Mouse (Mus musculus) MEL (cell line): ENCODE results near the gene Dnajc7. TPM values are rescaled to one million over a fixed set of nuclear protein-coding genes. Genes with fewer than 3 reads are reported as not detected.

Source experiments
- DNase-seq: peaks from one replicate; pipeline ENCODE4 v3.0.0; 2011; ENCODE audit warnings: low read depth, low spot score
- H3K27ac ChIP-seq: 2 replicates; pipeline ENCODE4 v1.5.1; 2012; ENCODE audit warnings: low read depth, mild to moderate bottlenecking, control low read depth, low read length, moderate library complexity; ENCODE audit not compliant: control insufficient read depth
- H3K27me3 ChIP-seq, 2 experiments: fragments of 150-350 bp in 1 of 2; sonication (generic) in 1 of 2; 2 replicates each; pipeline ENCODE4 v1.6.1; 2012; ENCODE audit warnings: low read length in 2 of 2, mild to moderate bottlenecking in 2 of 2, improper control_type of control experiment in 1 of 2, moderate library complexity in 1 of 2; ENCODE audit not compliant: insufficient read depth in 2 of 2, control insufficient read depth in 1 of 2
- H3K36me3 ChIP-seq, 2 experiments: 2 replicates each; pipeline ENCODE4 v1.6.1; 2012 to 2014; ENCODE audit warnings: low read length in 2 of 2, improper control_type of control experiment in 1 of 2, inconsistent platforms in 1 of 2, mild to moderate bottlenecking in 1 of 2; ENCODE audit not compliant: insufficient read depth in 2 of 2, control insufficient read depth in 1 of 2
- H3K4me1 ChIP-seq, 2 experiments: fragments of 150-350 bp in 1 of 2; sonication (generic) in 1 of 2; 2 replicates each; pipeline ENCODE4 v1.6.1; 2012; ENCODE audit warnings: low read length in 2 of 2, improper control_type of control experiment in 1 of 2, mild to moderate bottlenecking in 1 of 2; ENCODE audit not compliant: insufficient read depth in 2 of 2, control insufficient read depth in 1 of 2
- H3K4me3 ChIP-seq, 2 experiments: fragments of 150-350 bp in 1 of 2; sonication (generic) in 1 of 2; 2 replicates each; pipeline ENCODE4 v1.5.1; 2012; ENCODE audit warnings: low read depth in 2 of 2, low read length in 2 of 2, mild to moderate bottlenecking in 2 of 2, moderate library complexity in 2 of 2, control low read depth in 1 of 2, improper control_type of control experiment in 1 of 2; ENCODE audit not compliant: control insufficient read depth in 1 of 2, insufficient read depth in 1 of 2
- H3K79me2 ChIP-seq: 2 replicates; pipeline ENCODE4 v1.6.1; 2012; ENCODE audit warnings: mild to moderate bottlenecking, low read length, moderate library complexity; ENCODE audit not compliant: control insufficient read depth, poor library complexity, insufficient read depth
- H3K9ac ChIP-seq: 2 replicates; pipeline ENCODE4 v1.6.1; 2012; ENCODE audit warnings: low read depth, mild to moderate bottlenecking, control low read depth, low read length, moderate library complexity; ENCODE audit not compliant: control insufficient read depth, poor library complexity, severe bottlenecking
- H3K9me3 ChIP-seq: fragments of 150-350 bp; sonication (generic); replicated peaks from 2 replicates; pipeline ENCODE4 v1.6.1; 2012; ENCODE audit warnings: mild to moderate bottlenecking, low read length, improper control_type of control experiment, moderate library complexity; ENCODE audit not compliant: insufficient read depth
- CHD1 ChIP-seq: IDR thresholded peaks from 2 replicates; pipeline ENCODE4 v1.6.1; 2012; ENCODE audit warnings: low read depth, mild to moderate bottlenecking, inconsistent platforms, low read length, improper control_type of control experiment
- CHD2 ChIP-seq: IDR thresholded peaks from 2 replicates; pipeline ENCODE4 v1.6.1; 2011; ENCODE audit warnings: low read length, improper control_type of control experiment
- CTCF ChIP-seq, 3 experiments: IDR thresholded peaks in 2 of 3; conservative IDR thresholded peaks in 1 of 3; 2 replicates each; pipeline ENCODE4 v1.5.1; 2011 to 2012; ENCODE audit warnings: low read length in 3 of 3, low read depth in 2 of 3, mild to moderate bottlenecking in 2 of 3, improper control_type of control experiment in 1 of 3, inconsistent platforms in 1 of 3, mixed read lengths in 1 of 3, moderate library complexity in 1 of 3; ENCODE audit not compliant: control insufficient read depth in 1 of 3, insufficient read depth in 1 of 3, poor library complexity in 1 of 3, severe bottlenecking in 1 of 3
- ELF1 ChIP-seq: IDR thresholded peaks from 2 replicates; pipeline ENCODE4 v1.6.1; 2014; ENCODE audit warnings: low read depth, mild to moderate bottlenecking, inconsistent platforms, low read length, improper control_type of control experiment, moderate library complexity
- EP300 ChIP-seq, 2 experiments: IDR thresholded peaks; 2 replicates each; pipeline ENCODE4 v1.6.1; 2011; ENCODE audit warnings: improper control_type of control experiment in 2 of 2, low read length in 2 of 2, low read depth in 1 of 2, mild to moderate bottlenecking in 1 of 2
- ETS1 ChIP-seq: IDR thresholded peaks from 2 replicates; pipeline ENCODE4 v1.6.1; 2012; ENCODE audit warnings: low read depth, mild to moderate bottlenecking, inconsistent platforms, low read length, improper control_type of control experiment, moderate library complexity
- GATA1 ChIP-seq: IDR thresholded peaks from 2 replicates; pipeline ENCODE4 v1.6.1; 2011; ENCODE audit warnings: low read depth, low read length, improper control_type of control experiment
- JUND ChIP-seq: IDR thresholded peaks from 2 replicates; pipeline ENCODE4 v1.6.1; 2011; ENCODE audit warnings: low read depth, mild to moderate bottlenecking, improper control_type of control experiment, low read length
- KAT2A ChIP-seq: conservative IDR thresholded peaks from 2 replicates; pipeline ENCODE4 v1.6.1; 2012; ENCODE audit warnings: low read depth, low read length, improper control_type of control experiment, inconsistent platforms
- MAFK ChIP-seq: IDR thresholded peaks from 2 replicates; pipeline ENCODE4 v1.6.1; 2011; ENCODE audit warnings: low read depth, mild to moderate bottlenecking, low read length, improper control_type of control experiment, borderline replicate concordance
- MAX ChIP-seq: IDR thresholded peaks from 2 replicates; pipeline ENCODE4 v1.6.1; 2011; ENCODE audit warnings: low read length, improper control_type of control experiment
- MAZ ChIP-seq: IDR thresholded peaks from 2 replicates; pipeline ENCODE4 v1.6.1; 2012; ENCODE audit warnings: low read depth, mild to moderate bottlenecking, inconsistent platforms, low read length, improper control_type of control experiment
- MXI1 ChIP-seq: IDR thresholded peaks from 2 replicates; pipeline ENCODE4 v1.6.1; 2011; ENCODE audit warnings: mild to moderate bottlenecking, low read depth, low read length, improper control_type of control experiment
- MYB ChIP-seq: IDR thresholded peaks from 2 replicates; pipeline ENCODE4 v1.6.1; 2011; ENCODE audit warnings: mild to moderate bottlenecking, low read depth, low read length, improper control_type of control experiment
- NELFE ChIP-seq: IDR thresholded peaks from 2 replicates; pipeline ENCODE4 v1.6.1; 2011; ENCODE audit warnings: low read depth, low read length, improper control_type of control experiment
- NRF1 ChIP-seq: IDR thresholded peaks from 2 replicates; pipeline ENCODE4 v1.6.1; 2014; ENCODE audit warnings: low read depth, mild to moderate bottlenecking, inconsistent platforms, low read length, improper control_type of control experiment, moderate library complexity; ENCODE audit not compliant: poor library complexity, insufficient read depth, severe bottlenecking
- POLR2AphosphoS5 ChIP-seq: IDR thresholded peaks from 2 replicates; pipeline ENCODE4 v1.6.1; 2012; ENCODE audit warnings: low read depth, borderline replicate concordance, mild to moderate bottlenecking, inconsistent platforms, low read length, moderate library complexity, mixed read lengths
- RAD21 ChIP-seq: IDR thresholded peaks from 2 replicates; pipeline ENCODE4 v1.6.1; 2011; ENCODE audit warnings: mild to moderate bottlenecking, low read depth, low read length, improper control_type of control experiment
- RCOR1 ChIP-seq: IDR thresholded peaks from 2 replicates; pipeline ENCODE4 v1.6.1; 2012; ENCODE audit warnings: low read depth, mild to moderate bottlenecking, inconsistent platforms, low read length, improper control_type of control experiment
- SIN3A ChIP-seq: IDR thresholded peaks from 2 replicates; pipeline ENCODE4 v1.6.1; 2012; ENCODE audit warnings: low read length, improper control_type of control experiment, inconsistent platforms
- TAL1 ChIP-seq: IDR thresholded peaks from 2 replicates; pipeline ENCODE4 v1.6.1; 2012; ENCODE audit warnings: mild to moderate bottlenecking, inconsistent platforms, low read length, moderate library complexity, mixed read lengths
- UBTF ChIP-seq: IDR thresholded peaks from 2 replicates; pipeline ENCODE4 v1.6.1; 2012; ENCODE audit warnings: low read depth, mild to moderate bottlenecking, inconsistent platforms, low read length, improper control_type of control experiment, moderate library complexity, borderline replicate concordance; ENCODE audit not compliant: insufficient read depth
- ZMIZ1 ChIP-seq: IDR thresholded peaks from 2 replicates; pipeline ENCODE4 v1.6.1; 2012; ENCODE audit warnings: low read depth, mild to moderate bottlenecking, inconsistent platforms, low read length, improper control_type of control experiment, moderate library complexity
- polyA plus RNA-seq, 2 experiments: library from polyadenylated mRNA; stranded (reverse) in 1 of 2; unstranded in 1 of 2; fragments of >175 nt in 1 of 2; fragments of >200 nt in 1 of 2; gene quantifications; 2 replicates each; pipeline versions ENCODE4 v1.2.1 to v1.2.4; 2012; ENCODE audit warnings: low replicate concordance in 2 of 2, low read depth in 1 of 2; ENCODE audit not compliant: insufficient read length in 2 of 2, insufficient read depth in 1 of 2, missing spikeins in 1 of 2
- total RNA-seq: library from RNA; depleted of rRNA; stranded (reverse); fragments of 300-350 nt; gene quantifications from 2 replicates; pipeline ENCODE4 v1.2.3, GENCODE M21; 2012

Dnajc7 gene
- total and polyA plus RNA-seq, 3 experiments, result 230 to 452 (median 346) TPM

- Histone ChIP-seq H3K9me3 (no peaks in the 10 kb centered on the region), H3K9ac (no peak overlapping the region), H3K36me3 (peaks cover 4 to 31% of the 10 kb centered on the region in 2 experiments), H3K79me2 (peaks cover 80% of the 10 kb centered on the region), H3K27ac (no peak overlapping the region), H3K4me1 (no peaks in the 10 kb centered on the region; a peak in 1 of 4 replicates), H3K27me3 (no peaks in the 10 kb centered on the region), H3K4me3 (no peak overlapping the region)
- DNase-seq, result no peak
- TF ChIP-seq ETS1 (no peak), EP300 (IDR thresholded peaks at IDR 0.05; ENCODE audit: low read depth in 1 of 2, low read length in 2 of 2) (no peak), POLR2AphosphoS5 (no peak), ZMIZ1 (no peak), MXI1 (no peak), CTCF (IDR thresholded peaks at IDR 0.05 in 2 of 3, conservative IDR thresholded peaks at IDR 0.05 in 1 of 3; ENCODE audit: control insufficient read depth in 1 of 3, insufficient read depth in 1 of 3, low read depth in 2 of 3, low read length in 3 of 3, poor library complexity in 1 of 3, severe bottlenecking in 1 of 3) (no peak), SIN3A (no peak), ELF1 (no peak), RCOR1 (no peak), MYB (no peak), GATA1 (no peak), TAL1 (no peak), NRF1 (no peak), RAD21 (no peak), CHD1 (no peak), NELFE (no peak)
These were observed 10.5 kb downstream of the Dnajc7 start for GRCm38 (mm10) chr11:100609355-100609996.

DNA sequence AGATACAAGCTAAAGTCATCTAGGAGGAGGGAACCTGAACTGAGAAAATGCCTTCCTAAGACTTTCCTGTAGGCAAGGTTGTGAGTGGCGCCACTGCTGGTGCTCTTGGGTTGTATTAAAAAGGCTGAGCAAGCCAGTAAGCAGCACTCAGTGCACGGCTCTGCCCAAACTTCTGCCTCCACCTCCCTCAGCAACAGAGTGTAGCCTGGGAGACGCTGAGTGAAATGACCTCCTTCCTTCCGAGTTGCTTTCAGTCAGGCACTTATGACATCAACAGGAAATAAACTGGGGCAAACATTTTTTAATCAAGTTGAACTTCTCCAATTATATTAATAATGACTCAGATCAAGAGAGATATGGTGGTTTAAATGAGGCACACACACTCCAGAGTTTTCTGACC is 11.2 kb downstream of the Dnajc7 start:
- no peak overlapping the region for H3K4me3 ChIP-seq
- H3K9me3 ChIP-seq, result no peaks in the 10 kb centered on the region
- H3K4me1 ChIP-seq, result no peaks in the 10 kb centered on the region; a peak in 1 of 4 replicates
- H3K9ac ChIP-seq, result no peak overlapping the region
- peaks cover 4 to 30% of the 10 kb centered on the region in 2 experiments for H3K36me3 ChIP-seq
- H3K27me3 ChIP-seq, result no peaks in the 10 kb centered on the region
- no peak for TF ChIP-seq TAL1
- no peak for TF ChIP-seq MAZ
- no peak for TF ChIP-seq RCOR1
- TF ChIP-seq MYB, result no peak
- TF ChIP-seq SIN3A, result no peak
- TF ChIP-seq JUND, result no peak
- no peak for TF ChIP-seq UBTF
- TF ChIP-seq MAFK, result no peak
- no peak for TF ChIP-seq MAX
- no peak for TF ChIP-seq KAT2A
- TF ChIP-seq ETS1, result no peak
- TF ChIP-seq CHD2, result no peak
- no peak for DNase-seq
- peaks cover 81% of the 10 kb centered on the region for H3K79me2 ChIP-seq
- no peak overlapping the region for H3K27ac ChIP-seq
